Mouse (Mus musculus) pancreas, adult 10 weeks (tissue): ENCODE measurements around the gene Fam193b. TPM values are rescaled to one million over a fixed set of nuclear protein-coding genes. Genes with fewer than 3 reads are reported as not detected.

Source experiments
- polyA plus RNA-seq: library from polyadenylated mRNA; stranded (reverse); fragments of 350-450 nt; fragmentation: Illumina TruSeq; extraction: RNeasy Lipid Tissue Mini Kit (QIAGEN cat#74804); gene quantifications from one replicate; pipeline ENCODE4 v1.2.3, GENCODE M21; 2015; ENCODE audit warnings: low read depth, low replicate concordance; ENCODE audit not compliant: insufficient read depth

Fam193b gene
- 137 TPM for polyA plus RNA-seq

GRCm38 (mm10) chr13:55571027-55571751, at the start of gene Fam193b:
Fam193b (minus strand) TSS chr13:55571120.

GRCm38 (mm10) chr13:55599566-55600540, 28.9 kb upstream of the Fam193b start, which contains the start of gene B4galt7:
B4galt7 (plus strand) TSS chr13:55599896.

DNA sequence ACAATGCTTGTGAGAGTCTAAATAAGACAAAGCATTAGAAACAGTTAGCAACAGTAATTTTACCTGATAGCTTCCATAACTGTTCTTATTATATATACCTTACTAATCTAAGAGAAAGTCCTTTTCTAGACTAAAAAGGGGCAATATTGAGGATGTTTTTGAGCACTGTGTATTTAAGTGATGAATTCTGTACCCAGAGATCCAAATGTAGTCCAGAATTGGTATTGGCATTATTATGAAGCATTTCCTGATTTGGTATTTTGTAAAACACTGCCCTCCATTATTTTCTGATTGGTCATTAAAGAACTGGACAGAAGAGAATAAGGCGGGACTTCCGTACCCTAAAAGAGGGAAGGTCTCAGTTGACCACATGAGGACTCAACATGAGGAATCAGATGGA, 2.5 kb upstream of the Fam193b start, which contains the start of gene Tmed9:
TSS of gene Tmed9 (plus strand) at position 301 of the 400 bp plus-strand sequence.

GRCm38 (mm10) chr13:55536194-55537175, 34.4 kb downstream of the Fam193b start, which contains the start of gene Ddx41:
Ddx41 (minus strand) TSS chr13:55536658.

GRCm38 (mm10) chr13:55529198-55529915, 41.6 kb downstream of the Fam193b start, which contains the start of gene Dok3:
Dok3 (minus strand) TSS chr13:55529296.

DNA sequence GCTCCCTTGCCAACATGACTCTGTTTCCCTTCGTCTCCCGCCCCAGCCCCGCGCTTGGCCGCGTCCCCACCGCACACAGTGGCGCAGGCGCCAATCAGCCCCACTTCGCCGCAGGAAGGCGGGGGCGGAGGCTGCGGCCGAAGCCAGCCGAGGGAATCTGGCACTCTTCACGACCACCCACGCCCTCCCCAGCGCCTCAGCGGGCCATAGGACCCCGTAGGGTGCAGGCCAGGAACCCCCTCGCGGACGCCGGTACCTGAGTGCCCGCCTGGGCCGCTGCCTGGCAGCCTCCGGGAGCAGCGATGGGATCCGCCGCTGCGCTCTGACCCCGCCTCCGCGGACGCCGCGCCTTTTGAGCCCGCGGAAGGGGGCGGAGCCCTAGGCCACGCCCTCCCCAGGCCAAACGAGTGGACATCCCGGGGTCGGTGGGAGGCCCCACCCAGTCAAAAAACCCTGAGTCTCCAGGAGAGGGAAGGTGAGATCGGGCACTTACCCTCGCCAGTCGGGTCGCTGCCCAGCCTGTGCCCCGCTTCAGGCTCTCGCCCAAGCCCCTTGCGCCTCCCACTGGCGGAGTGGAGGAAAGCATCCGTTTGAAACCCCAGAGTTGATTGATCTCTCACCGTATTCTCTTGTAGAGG, 57.7 kb downstream of the Fam193b start, which contains the start of gene Pdlim7:
TSS of gene Pdlim7 (minus strand) at position 566 of the 638 bp plus-strand sequence.

Other genes starting within 250 kb of the Fam193b start
- gene Rab24, start 249.2 kb downstream of the Fam193b start, polyA plus RNA-seq, result 52.6 TPM
- gene Mxd3, start 241.3 kb downstream of the Fam193b start, polyA plus RNA-seq, result not detected
- gene Lman2, start 208.3 kb downstream of the Fam193b start, polyA plus RNA-seq, result 21.4 TPM
- 0.44 TPM for gene Rgs14, start 201.4 kb downstream of the Fam193b start, polyA plus RNA-seq
- gene Slc34a1, start 172.9 kb downstream of the Fam193b start, polyA plus RNA-seq, result not detected
- gene Pfn3, start 155.9 kb downstream of the Fam193b start, polyA plus RNA-seq, result not detected
- gene F12, start 144.3 kb downstream of the Fam193b start, polyA plus RNA-seq, result not detected
- 9.0 TPM for gene Grk6, start 126.0 kb downstream of the Fam193b start, polyA plus RNA-seq
- gene Prr7, start 106.9 kb downstream of the Fam193b start, polyA plus RNA-seq, result 0.63 TPM
- gene Dbn1, start 83.0 kb downstream of the Fam193b start, polyA plus RNA-seq, result 5.1 TPM
- 10.5 TPM for gene Pdlim7, start 57.4 kb downstream of the Fam193b start, polyA plus RNA-seq
- 2.5 TPM for gene Dok3, start 41.8 kb downstream of the Fam193b start, polyA plus RNA-seq
- gene Ddx41, start 34.5 kb downstream of the Fam193b start, polyA plus RNA-seq, result 11.5 TPM
- gene Tmed9, start 2.6 kb upstream of the Fam193b start, polyA plus RNA-seq, result 41.1 TPM
- 4.6 TPM for gene B4galt7, start 28.8 kb upstream of the Fam193b start, polyA plus RNA-seq
- gene Caml, start 51.9 kb upstream of the Fam193b start, polyA plus RNA-seq, result 11.0 TPM
- 18.4 TPM for gene Ddx46, start 63.9 kb upstream of the Fam193b start, polyA plus RNA-seq
- 10.2 TPM for gene B230219D22Rik, start 122.0 kb upstream of the Fam193b start, polyA plus RNA-seq
- gene Txndc15, start 143.5 kb upstream of the Fam193b start, polyA plus RNA-seq, result 11.3 TPM
- 18.0 TPM for gene Pcbd2, start 156.2 kb upstream of the Fam193b start, polyA plus RNA-seq
- not detected for gene Catsper3, start 213.4 kb upstream of the Fam193b start, polyA plus RNA-seq